Mouse (Mus musculus) olfactory bulb, adult 2 months (tissue): ENCODE data around the gene Nudt19.
"Not testable (repeated sequence)": the region's sequence is repeated elsewhere in the genome, so short reads cannot be mapped to it uniquely, and the experiment has no call there.

Experiments used
- CTCF ChIP-seq: fragments of 200-500 bp; IDR thresholded peaks from 2 replicates; pipeline ENCODE4 v1.5.1; 2012; ENCODE audit warnings: low read depth, mild to moderate bottlenecking, low read length, moderate library complexity; ENCODE audit not compliant: insufficient read depth
- POLR2A ChIP-seq: fragments of 200-500 bp; IDR thresholded peaks from 2 replicates; pipeline ENCODE4 v1.6.1; 2012; ENCODE audit warnings: mild to moderate bottlenecking, low read depth, low read length, moderate library complexity; ENCODE audit not compliant: insufficient read depth

DNA sequence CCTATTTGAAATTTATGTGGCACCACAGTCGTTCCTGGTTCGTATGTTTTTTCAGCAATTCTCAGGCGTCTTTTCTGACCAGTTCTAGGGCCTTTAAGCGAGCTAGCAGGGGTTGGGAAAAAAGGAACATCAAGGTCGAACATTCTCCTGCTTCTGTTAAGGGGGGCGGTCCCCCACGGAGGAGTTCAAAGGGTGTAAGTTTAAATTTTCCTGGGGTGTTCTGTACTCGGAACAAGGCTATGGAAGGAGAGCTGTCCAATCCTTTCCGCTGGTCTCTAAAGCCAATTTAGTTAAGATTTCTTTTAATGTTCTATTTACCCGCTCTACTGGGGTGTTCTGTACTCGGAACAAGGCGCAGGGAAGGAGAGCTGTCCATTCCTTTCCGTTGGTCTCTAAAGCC lies 9.9 kb upstream of the Nudt19 start:
- not testable (repeated sequence) for TF ChIP-seq POLR2A, CTCF
